16 mouse cellular contexts compared by ENCODE assay signal in genomic region chr8:105312891-105313481, GRCm38 (mm10). TPM values are rescaled to one million over a fixed set of nuclear protein-coding genes. Genes with fewer than 3 reads are reported as not detected.
DNase-seq lines count a peak whose midpoint lies in the region; ATAC-seq and TF ChIP-seq lines count a peak whose summit lies in the region.
"Had no signal": no experiment of that assay in that cellular context is flagged by ENCODE, and none has a peak within 500 bp of the region (broad histone marks: within the 10 kb centered on the region; RNA-seq: fewer than 3 reads in every experiment).

No protein-coding gene starts in this region.

- H3K4me3 ChIP-seq in heart, adult 2 months, result no peak overlapping the region
- H3K4me3 ChIP-seq: limb, embryonic 13.5 days; neural tube, embryonic 12.5 days had no signal

- intact Hi-C loops in heart, adult 2 months (cut with DNase I), result no loop called here
- intact Hi-C loops in heart, postnatal 14 days (cut with DNase I), result no loop called here
- intact Hi-C loops in left cerebral cortex, postnatal 4 days (cut with DNase I), result no loop called here
- intact Hi-C loops in gastrocnemius, postnatal 14 days (cut with DNase I; ENCODE audit: low total_unique reads), result no loop called here

- no peak for TF ChIP-seq POLR2A in heart, adult 2 months (IDR thresholded peaks at IDR 0.05; ENCODE audit: insufficient read depth, low read depth, low read length)

- H3K36me3 ChIP-seq in heart, adult 2 months (ENCODE audit: control insufficient read depth, insufficient read depth, low read length), result no peaks in the 10 kb centered on the region

- H3K9ac ChIP-seq in heart, adult 2 months (ENCODE audit: low read depth, low read length), result no peak overlapping the region
- H3K9ac ChIP-seq: limb, embryonic 13.5 days; neural tube, embryonic 12.5 days had no signal

- no peak overlapping the region for H3K27ac ChIP-seq in heart, adult 2 months
- H3K27ac ChIP-seq: limb, embryonic 13.5 days; neural tube, embryonic 12.5 days had no signal

- 73% methylated on average over 8 of the region's 8 CpGs for WGBS in heart, adult 2 months

- H3K4me1 ChIP-seq in heart, adult 2 months (ENCODE audit: control insufficient read depth, insufficient read depth, low read length), result peaks cover 1% of the 10 kb centered on the region; the same call in 1 of the 2 replicates
- H3K4me1 ChIP-seq: limb, embryonic 13.5 days; neural tube, embryonic 12.5 days had no signal

- no peaks in the 10 kb centered on the region for H3K79me2 ChIP-seq in heart, adult 2 months (replicated peaks; ENCODE audit: control insufficient read depth, insufficient read depth, low read length)

- DNase-seq in heart, adult 2 months, result peak; percentile 25 to 58
- no peak for DNase-seq in heart, adult 8-10 months (ENCODE audit: low spot score)
- peak; percentile 3 for DNase-seq in ovary, postnatal 36 days (ENCODE audit: low spot score)
- no peak for DNase-seq in ovary, postnatal 10 days (ENCODE audit: low spot score)
- DNase-seq in heart, postnatal 14 days, result peak; percentile 27 to 37
- DNase-seq in left cerebral cortex, postnatal 4 days, result no peak
- no peak for DNase-seq in gastrocnemius, postnatal 14 days
- DNase-seq: gastrocnemius, postnatal 36 days; lung, postnatal 14 days; midbrain, embryonic 14.5 days; right cerebral cortex, postnatal 4 days; thymus, adult 18-20 months had no signal

- ATAC-seq in megakaryocyte progenitor cell, adult 5-6 weeks (replicated peaks; ENCODE audit: poor library complexity), result peak; percentile 76
- ATAC-seq: inflammation-experienced regulatory T-cells, adult 6 months had no signal

- H3K27me3 ChIP-seq in heart, adult 2 months (ENCODE audit: control insufficient read depth, insufficient read depth, low read length), result no peaks in the 10 kb centered on the region
- H3K27me3 ChIP-seq: limb, embryonic 13.5 days; neural tube, embryonic 12.5 days had no signal

- TF ChIP-seq CTCF in heart, adult 2 months (IDR thresholded peaks at IDR 0.05), result no peak

- TF ChIP-seq EP300 in heart, adult 2 months (IDR thresholded peaks at IDR 0.05; ENCODE audit: insufficient read depth, low read depth, low read length), result 0 out of 2 replicates have a peak, but pooled peaks have one; percentile 6

RNA-seq across cellular contexts. Expression of gene Elmo3, which starts 7.6 kb away (rescaled TPM):
- total RNA-seq in heart, adult 2 months (2021), result under 1 TPM; 0.70 to 0.73 TPM
- 2.8 and 3.5 TPM in 2 replicates for polyA plus RNA-seq in heart, adult 2 months (2012; rRNA removed)
- 1 to 10 TPM in 3 of 4 experiments, under 1 TPM in 1; 0.75 to 1.8 (median 1.3) TPM for total RNA-seq in heart, adult 8-10 months (2022)
- 1 to 10 TPM in 1 of 2 experiments, under 1 TPM in 1; 0.86 to 1.2 TPM for total RNA-seq in heart, postnatal 14 days (2021)
- 0.49 and 0.71 TPM in 2 replicates for total RNA-seq in megakaryocyte progenitor cell, adult 5-6 weeks (2015)
- 0.33 and 0.88 TPM in 2 replicates for total RNA-seq in megakaryocyte progenitor cell, adult 5-6 weeks (2017)
- 1 to 10 TPM in 1 of 2 experiments, under 1 TPM in 1; 0.85 to 1.1 TPM for total RNA-seq in left cerebral cortex, postnatal 4 days (2021)
- under 1 TPM; 0.40 to 0.45 TPM for total RNA-seq in gastrocnemius, postnatal 14 days (2021)

RNA-seq across cellular contexts. Expression of gene Lrrc29, which starts 13.1 kb away (rescaled TPM):
- total RNA-seq in heart, adult 2 months (2021), result 1 to 10 TPM in 1 of 2 experiments, under 1 TPM in 1; 0.93 to 1.1 TPM
- polyA plus RNA-seq in heart, adult 2 months (2012; rRNA removed), result 1.6 and 2.2 TPM in 2 replicates
- 1 to 10 TPM in 2 of 4 experiments, under 1 TPM in 2; 0.69 to 1.8 (median 1.1) TPM for total RNA-seq in heart, adult 8-10 months (2022)
- total RNA-seq in heart, postnatal 14 days (2021), result 1 to 10 TPM; 1.7 to 1.9 TPM
- total RNA-seq in megakaryocyte progenitor cell, adult 5-6 weeks (2015), result 1.2 and 2.0 TPM in 2 replicates
- total RNA-seq in megakaryocyte progenitor cell, adult 5-6 weeks (2017), result 1.3 and 2.9 TPM in 2 replicates
- total RNA-seq in left cerebral cortex, postnatal 4 days (2021), result 1 to 10 TPM; 4.0 to 5.0 TPM
- total RNA-seq in gastrocnemius, postnatal 14 days (2021), result 1 to 10 TPM in 1 of 2 experiments, under 1 TPM in 1; 0.76 to 1.6 TPM

RNA-seq across cellular contexts. Expression of gene Tmem208, which starts 13.2 kb away (rescaled TPM):
- total RNA-seq in heart, adult 2 months (2021), result 10 to 100 TPM; 24.1 to 26.6 TPM
- polyA plus RNA-seq in heart, adult 2 months (2012; rRNA removed), result 43.6 and 51.9 TPM in 2 replicates
- total RNA-seq in heart, adult 8-10 months (2022), result 10 to 100 TPM; 23.9 to 28.1 (median 26.0) TPM
- total RNA-seq in heart, postnatal 14 days (2021), result 10 to 100 TPM; 23.3 to 29.6 TPM
- 70.7 and 84.0 TPM in 2 replicates for total RNA-seq in megakaryocyte progenitor cell, adult 5-6 weeks (2015)
- total RNA-seq in megakaryocyte progenitor cell, adult 5-6 weeks (2017), result 41.0 and 50.3 TPM in 2 replicates
- 10 to 100 TPM; 53.7 to 58.3 TPM for total RNA-seq in left cerebral cortex, postnatal 4 days (2021)
- total RNA-seq in gastrocnemius, postnatal 14 days (2021), result 10 to 100 TPM; 20.6 to 21.5 TPM

RNA-seq across cellular contexts. Expression of gene E2f4, which starts 15.5 kb away (rescaled TPM):
- 10 to 100 TPM; 21.1 to 21.5 TPM for total RNA-seq in heart, adult 2 months (2021)
- polyA plus RNA-seq in heart, adult 2 months (2012; rRNA removed), result 61.8 and 62.8 TPM in 2 replicates
- total RNA-seq in heart, adult 8-10 months (2022), result 10 to 100 TPM; 18.7 to 21.9 (median 21.4) TPM
- total RNA-seq in heart, postnatal 14 days (2021), result 10 to 100 TPM; 21.9 to 24.8 TPM
- 121 and 126 TPM in 2 replicates for total RNA-seq in megakaryocyte progenitor cell, adult 5-6 weeks (2015)
- 47.0 and 53.6 TPM in 2 replicates for total RNA-seq in megakaryocyte progenitor cell, adult 5-6 weeks (2017)
- total RNA-seq in left cerebral cortex, postnatal 4 days (2021), result 10 to 100 TPM; 33.7 to 33.8 TPM
- 10 to 100 TPM; 15.4 to 17.2 TPM for total RNA-seq in gastrocnemius, postnatal 14 days (2021)

RNA-seq across cellular contexts. Expression of gene Exoc3l, which starts 17.1 kb away (rescaled TPM):
- 1 to 10 TPM; 3.9 to 4.7 TPM for total RNA-seq in heart, adult 2 months (2021)
- polyA plus RNA-seq in heart, adult 2 months (2012; rRNA removed), result 10.5 and 11.8 TPM in 2 replicates
- 1 to 10 TPM; 3.6 to 6.2 (median 4.8) TPM for total RNA-seq in heart, adult 8-10 months (2022)
- 1 to 10 TPM; 8.5 to 8.6 TPM for total RNA-seq in heart, postnatal 14 days (2021)
- 0.52 and 0.61 TPM in 2 replicates for total RNA-seq in megakaryocyte progenitor cell, adult 5-6 weeks (2015)
- total RNA-seq in megakaryocyte progenitor cell, adult 5-6 weeks (2017), result 0.20 and 1.6 TPM in 2 replicates
- total RNA-seq in left cerebral cortex, postnatal 4 days (2021), result 1 to 10 TPM; 6.0 to 7.2 TPM
- total RNA-seq in gastrocnemius, postnatal 14 days (2021), result 1 to 10 TPM; 3.4 to 3.7 TPM

Comparison
In these comparisons a context has a peak if more than half of its experiments do, and no peak if none do; other contexts are left out.
1. DNase-seq: peak in heart, adult 2 months (2 of 2), ovary, postnatal 36 days (single experiment) and heart, postnatal 14 days (2 of 2); none in heart, adult 8-10 months (single experiment), ovary, postnatal 10 days (single experiment), left cerebral cortex, postnatal 4 days (single experiment) and gastrocnemius, postnatal 14 days (single experiment).